Comparison of ENCODE assay signal across 13 mouse cellular contexts in the genomic region with DNA sequence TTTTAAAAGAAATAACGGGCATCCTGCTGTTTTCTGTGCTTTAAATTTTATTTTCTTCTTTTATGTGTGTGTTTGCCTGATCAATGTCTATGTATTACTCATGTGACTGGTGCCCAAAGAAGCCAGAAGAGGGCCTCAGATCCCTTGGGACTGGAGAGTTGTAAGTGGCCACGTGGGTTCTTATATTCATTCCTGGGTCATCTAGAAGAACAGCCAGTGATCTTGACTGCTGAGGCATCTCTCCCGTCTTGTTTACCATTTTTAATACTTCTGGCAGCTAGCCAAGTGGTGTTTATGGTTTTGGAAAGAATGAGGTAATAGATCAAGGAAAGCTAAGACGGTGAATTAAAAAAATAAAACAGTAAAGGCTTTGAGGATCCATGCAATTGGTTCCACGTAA.
DNase-seq lines count a peak whose midpoint lies in the region; ATAC-seq and TF ChIP-seq lines count a peak whose summit lies in the region.
"Had no signal": no experiment of that assay in that cellular context is flagged by ENCODE, and none has a peak within 500 bp of the region (broad histone marks: within the 10 kb centered on the region; RNA-seq: fewer than 3 reads in every experiment).

No protein-coding gene starts in this region.

- no peak overlapping the region for H3K4me3 ChIP-seq in forebrain, embryonic 14.5 days (ENCODE audit: low read depth, low read length)
- H3K4me3 ChIP-seq in forebrain, embryonic 16.5 days (replicated peaks; ENCODE audit: low read length) = no peak overlapping the region
- no peak overlapping the region for H3K4me3 ChIP-seq in liver, adult 2 months (ENCODE audit: insufficient read depth, low read depth, low read length)
- H3K4me3 ChIP-seq in lung, postnatal 0 days (ENCODE audit: low read depth, low read length) = no peak overlapping the region
- H3K4me3 ChIP-seq: forebrain, embryonic 13.5 days; hindbrain, embryonic 12.5 days; limb, embryonic 15.5 days; megakaryocyte, embryonic 14.5 days had no signal

- no peak overlapping the region for H3K27ac ChIP-seq in forebrain, embryonic 14.5 days (ENCODE audit: low read depth, low read length)
- no peak overlapping the region for H3K27ac ChIP-seq in forebrain, embryonic 16.5 days (ENCODE audit: low read length)
- no peak overlapping the region for H3K27ac ChIP-seq in liver, adult 2 months (replicated peaks; ENCODE audit: insufficient read depth, low read depth, low read length)
- H3K27ac ChIP-seq in lung, postnatal 0 days (ENCODE audit: low read length) = no peak overlapping the region
- H3K27ac ChIP-seq: forebrain, embryonic 13.5 days; hindbrain, embryonic 12.5 days; limb, embryonic 15.5 days had no signal

- H3K36me3 ChIP-seq in forebrain, embryonic 14.5 days (ENCODE audit: control insufficient read depth, insufficient read depth, low read length) = no peaks in the 10 kb centered on the region
- no peaks in the 10 kb centered on the region for H3K36me3 ChIP-seq in forebrain, embryonic 16.5 days (ENCODE audit: control insufficient read depth, insufficient read depth)
- no peaks in the 10 kb centered on the region for H3K36me3 ChIP-seq in liver, adult 2 months (ENCODE audit: control insufficient read depth, insufficient read depth, low read length)
- no peaks in the 10 kb centered on the region for H3K36me3 ChIP-seq in lung, postnatal 0 days (ENCODE audit: insufficient read depth, low read length)
- H3K36me3 ChIP-seq: hindbrain, embryonic 12.5 days; limb, embryonic 15.5 days had no signal

- peak; percentile 38 for DNase-seq in forebrain, embryonic 14.5 days (ENCODE audit: low spot score)
- DNase-seq in liver, adult 2 months (ENCODE audit: extremely low read depth, low read depth, low spot score) = peak; percentile 22
- DNase-seq in liver = no peak
- DNase-seq in adipocyte (ENCODE audit: low spot score) = peak; percentile 4
- peak; percentile 63 for DNase-seq in lung, postnatal 0 days (ENCODE audit: low spot score)
- no peak for DNase-seq in urinary bladder, postnatal 25 days (ENCODE audit: low spot score)
- no peak for DNase-seq in adrenal gland, adult (ENCODE audit: inconsistent age in 2 of 2, low spot score in 1 of 2)
- DNase-seq: cerebellum, postnatal 25 days had no signal

- WGBS in forebrain, embryonic 14.5 days = 46% methylated on average over 5 of the region's 5 CpGs
- WGBS in forebrain, embryonic 16.5 days = 37% methylated on average over 5 of the region's 5 CpGs
- 53% methylated on average over 5 of the region's 5 CpGs for WGBS in liver, adult 2 months
- 22% methylated on average over 5 of the region's 5 CpGs for WGBS in lung, postnatal 0 days

- TF ChIP-seq CTCF in liver, adult 2 months (IDR thresholded peaks at IDR 0.05; ENCODE audit: low read depth, low read length) = no peak
- TF ChIP-seq CTCF in lung, postnatal 0 days (IDR thresholded peaks at IDR 0.05) = peak; percentile 62

- no peaks in the 10 kb centered on the region for H3K4me1 ChIP-seq in forebrain, embryonic 14.5 days (ENCODE audit: control insufficient read depth, insufficient read depth, low read length)
- H3K4me1 ChIP-seq in forebrain, embryonic 16.5 days (replicated peaks; ENCODE audit: control insufficient read depth, insufficient read depth, low read length) = no peaks in the 10 kb centered on the region; the same call in 1 of the 2 replicates
- H3K4me1 ChIP-seq in liver, adult 2 months (ENCODE audit: control insufficient read depth, insufficient read depth, low read length) = no peaks in the 10 kb centered on the region
- H3K4me1 ChIP-seq in lung, postnatal 0 days (ENCODE audit: insufficient read depth, low read depth, low read length) = no peaks in the 10 kb centered on the region
- H3K4me1 ChIP-seq: forebrain, embryonic 13.5 days; hindbrain, embryonic 12.5 days; limb, embryonic 15.5 days; megakaryocyte, embryonic 14.5 days had no signal

- no peak for TF ChIP-seq POLR2A in liver, adult 2 months (IDR thresholded peaks at IDR 0.05; ENCODE audit: extremely low read depth, insufficient read depth, low read length)

- H3K4me2 ChIP-seq in forebrain, embryonic 14.5 days (ENCODE audit: low read length) = no peak overlapping the region
- H3K4me2 ChIP-seq in forebrain, embryonic 16.5 days (ENCODE audit: low read length) = no peak overlapping the region
- no peak overlapping the region for H3K4me2 ChIP-seq in lung, postnatal 0 days (replicated peaks; ENCODE audit: low read depth, low read length)
- H3K4me2 ChIP-seq: forebrain, embryonic 13.5 days; hindbrain, embryonic 12.5 days; limb, embryonic 15.5 days had no signal

- ATAC-seq in forebrain, embryonic 14.5 days = no peak
- ATAC-seq in forebrain, embryonic 16.5 days = no peak
- ATAC-seq in lung, postnatal 0 days = peak; percentile 50; the same call in 1 of the 2 replicates
- ATAC-seq: forebrain, embryonic 13.5 days had no signal

- H3K9me3 ChIP-seq in forebrain, embryonic 14.5 days (replicated peaks; ENCODE audit: control insufficient read depth, low read length) = no peaks in the 10 kb centered on the region
- no peaks in the 10 kb centered on the region for H3K9me3 ChIP-seq in forebrain, embryonic 16.5 days (ENCODE audit: control insufficient read depth, low read length)
- H3K9me3 ChIP-seq in lung, postnatal 0 days (ENCODE audit: low read length) = no peaks in the 10 kb centered on the region
- H3K9me3 ChIP-seq: forebrain, embryonic 13.5 days; hindbrain, embryonic 12.5 days; limb, embryonic 15.5 days had no signal

- TF ChIP-seq EP300 in lung, postnatal 0 days (IDR thresholded peaks at IDR 0.05) = no peak

- no peaks in the 10 kb centered on the region for H3K27me3 ChIP-seq in forebrain, embryonic 14.5 days (replicated peaks; ENCODE audit: control insufficient read depth, insufficient read depth, low read length)
- H3K27me3 ChIP-seq in forebrain, embryonic 16.5 days (replicated peaks; ENCODE audit: control insufficient read depth, insufficient read depth, low read length) = no peaks in the 10 kb centered on the region
- H3K27me3 ChIP-seq in liver, adult 2 months (ENCODE audit: control insufficient read depth, insufficient read depth, low read length) = no peaks in the 10 kb centered on the region
- no peaks in the 10 kb centered on the region for H3K27me3 ChIP-seq in lung, postnatal 0 days (replicated peaks; ENCODE audit: insufficient read depth, low read length)
- H3K27me3 ChIP-seq: forebrain, embryonic 13.5 days; hindbrain, embryonic 12.5 days; limb, embryonic 15.5 days; megakaryocyte, embryonic 14.5 days had no signal

- H3K9ac ChIP-seq in forebrain, embryonic 14.5 days (ENCODE audit: low read length) = no peak overlapping the region
- no peak overlapping the region for H3K9ac ChIP-seq in forebrain, embryonic 16.5 days (replicated peaks; ENCODE audit: low read depth, low read length)
- no peak overlapping the region for H3K9ac ChIP-seq in liver, adult 2 months (ENCODE audit: low read depth, low read length)
- no peak overlapping the region for H3K9ac ChIP-seq in lung, postnatal 0 days (replicated peaks; ENCODE audit: low read depth)
- H3K9ac ChIP-seq: forebrain, embryonic 13.5 days; hindbrain, embryonic 12.5 days; limb, embryonic 15.5 days had no signal

- H3K79me2 ChIP-seq in liver, adult 2 months (ENCODE audit: control insufficient read depth, insufficient read depth, low read length) = no peaks in the 10 kb centered on the region

Comparison
In these comparisons a context has a peak if more than half of its experiments do, and no peak if none do; other contexts are left out.
1. DNase-seq: peak in forebrain, embryonic 14.5 days (single experiment), liver, adult 2 months (single experiment), adipocyte (single experiment) and lung, postnatal 0 days (single experiment); none in liver (single experiment), urinary bladder, postnatal 25 days (single experiment) and adrenal gland, adult (0 of 2).